Mouse (Mus musculus) stomach, postnatal 0 days (tissue): ENCODE measurements around the gene Cog3.

ENCODE experiments used
- CTCF ChIP-seq: IDR thresholded peaks from 2 replicates; pipeline ENCODE4 v1.5.1; 2016; ENCODE audit warnings: antibody characterized with exemption, low read depth, mild to moderate bottlenecking, moderate library complexity
- EP300 ChIP-seq: optimal IDR thresholded peaks from 2 replicates; pipeline ENCODE3; 2016; ENCODE audit warnings: antibody characterized with exemption

GRCm38 (mm10) chr14:75767492-75768274 lies 13.4 kb upstream of the Cog3 start:
- TF ChIP-seq CTCF (peak; percentile 95), EP300 (no peak)
